Mouse (Mus musculus) ES-Bruce4 (cell line): ENCODE data around the gene Ifit1bl2. TPM values are rescaled to one million over a fixed set of nuclear protein-coding genes. Genes with fewer than 3 reads are reported as not detected.

Experiments used
- H3K27ac ChIP-seq: 2 replicates; pipeline ENCODE4 v1.5.1; 2012; ENCODE audit warnings: low read length, inconsistent platforms; ENCODE audit not compliant: insufficient read depth
- H3K27me3 ChIP-seq: 2 replicates; pipeline ENCODE4 v1.6.1; 2012; ENCODE audit warnings: mild to moderate bottlenecking, low read length, inconsistent platforms; ENCODE audit not compliant: control insufficient read depth, poor library complexity, insufficient read depth, severe bottlenecking
- H3K36me3 ChIP-seq: 2 replicates; pipeline ENCODE4 v1.6.1; 2012; ENCODE audit warnings: inconsistent platforms, mild to moderate bottlenecking, low read length, moderate library complexity; ENCODE audit not compliant: control insufficient read depth, poor library complexity, insufficient read depth, severe bottlenecking
- H3K4me1 ChIP-seq: one replicate; pipeline ENCODE4 v1.8.1; 2011; ENCODE audit warnings: low read length; ENCODE audit not compliant: control insufficient read depth, insufficient read depth
- H3K4me3 ChIP-seq: 2 replicates; pipeline ENCODE4 v1.5.1; 2011; ENCODE audit warnings: low read depth, mild to moderate bottlenecking, low read length
- H3K9ac ChIP-seq: 2 replicates; pipeline ENCODE4 v1.6.1; 2012; ENCODE audit warnings: low read depth, mild to moderate bottlenecking, inconsistent platforms; ENCODE audit not compliant: poor library complexity, severe bottlenecking
- H3K9me3 ChIP-seq: replicated peaks from 2 replicates; pipeline ENCODE4 v1.6.1; 2012; ENCODE audit warnings: mild to moderate bottlenecking, low read length, inconsistent platforms; ENCODE audit not compliant: control insufficient read depth, poor library complexity, insufficient read depth, severe bottlenecking
- CTCF ChIP-seq: IDR thresholded peaks from one replicate; pipeline ENCODE4 v1.8.1; 2011; ENCODE audit warnings: low read depth, low read length
- EP300 ChIP-seq: IDR thresholded peaks from 2 replicates; pipeline ENCODE4 v1.6.1; 2011; ENCODE audit warnings: low read depth, low read length; ENCODE audit not compliant: insufficient read depth
- POLR2A ChIP-seq: IDR thresholded peaks from one replicate; pipeline ENCODE4 v1.8.1; 2011; ENCODE audit warnings: low read length; ENCODE audit not compliant: insufficient read depth
- polyA plus RNA-seq: library from polyadenylated mRNA; stranded (reverse); fragments of >200 nt; gene quantifications from 2 replicates; pipeline ENCODE4 v1.2.4, GENCODE M21; 2011; ENCODE audit warnings: low read depth; ENCODE audit not compliant: missing spikeins, insufficient read depth, insufficient read length

Gene Ifit1bl2
- polyA plus RNA-seq, 1 experiment: not detected

DNA sequence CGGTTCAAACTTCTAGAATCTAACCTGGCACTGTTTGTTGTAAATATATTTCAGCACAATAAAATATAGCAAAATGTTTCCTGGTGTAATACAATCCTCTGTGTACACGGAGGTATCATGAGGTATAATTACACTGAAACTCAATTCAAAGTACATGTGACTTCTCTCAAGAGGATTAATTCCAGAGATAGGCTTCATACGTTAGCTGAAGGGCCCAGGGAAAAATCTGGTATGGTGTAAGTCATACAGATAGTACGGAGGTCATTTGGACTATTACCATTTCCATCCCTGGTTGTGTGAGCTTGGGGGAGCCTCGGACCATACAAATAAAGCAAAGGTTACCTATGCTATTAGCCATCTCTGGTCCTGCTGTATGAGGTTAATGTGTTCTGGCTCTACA lies 2.1 kb upstream of the Ifit1bl2 start:
- no peak overlapping the region for H3K4me3 ChIP-seq
- H3K4me1 ChIP-seq: no peaks in the 10 kb centered on the region
- H3K9me3 ChIP-seq: no peaks in the 10 kb centered on the region
- no peaks in the 10 kb centered on the region for H3K36me3 ChIP-seq
- no peak overlapping the region for H3K9ac ChIP-seq
- no peak for TF ChIP-seq EP300
- no peak for TF ChIP-seq POLR2A
- TF ChIP-seq CTCF: no peak
- no peaks in the 10 kb centered on the region for H3K27me3 ChIP-seq
- no peak overlapping the region for H3K27ac ChIP-seq

DNA sequence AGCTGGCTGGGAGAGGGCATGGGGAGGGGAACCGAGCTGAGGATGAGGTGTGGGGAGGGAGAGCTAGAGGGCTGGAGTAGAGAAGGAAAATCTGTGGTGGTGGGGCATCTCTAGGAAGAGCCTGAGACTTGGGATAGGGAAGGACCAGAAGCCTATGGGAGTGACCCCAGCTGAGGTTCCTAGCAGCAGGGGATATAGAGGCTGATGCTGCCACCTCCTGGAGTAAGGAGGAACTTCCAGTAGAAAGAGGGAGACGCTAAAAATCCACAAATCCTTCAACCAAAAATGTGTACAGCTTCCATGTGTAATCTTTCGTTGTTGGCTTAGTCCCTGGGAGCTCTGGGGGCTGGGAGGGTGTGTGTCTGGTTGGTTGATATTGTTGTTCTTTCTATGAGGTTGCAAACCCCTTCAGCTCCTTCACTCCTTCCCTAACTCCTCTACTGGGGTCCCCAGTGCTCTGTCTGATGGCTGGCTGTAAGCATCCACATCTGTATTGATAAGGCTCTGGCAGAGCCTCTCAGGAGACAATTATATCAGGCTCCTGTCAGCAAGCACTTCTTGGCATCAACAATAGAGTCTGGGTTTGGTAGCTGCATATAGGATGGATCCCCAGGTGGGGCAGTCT lies 3.5 kb downstream of the Ifit1bl2 start:
- H3K36me3 ChIP-seq: no peaks in the 10 kb centered on the region
- H3K4me1 ChIP-seq: no peaks in the 10 kb centered on the region
- no peak overlapping the region for H3K4me3 ChIP-seq
- no peak overlapping the region for H3K27ac ChIP-seq
- H3K9ac ChIP-seq: no peak overlapping the region
- no peaks in the 10 kb centered on the region for H3K9me3 ChIP-seq
- no peak for TF ChIP-seq EP300
- no peak for TF ChIP-seq POLR2A
- peak; percentile 60 for TF ChIP-seq CTCF
- no peaks in the 10 kb centered on the region for H3K27me3 ChIP-seq

DNA sequence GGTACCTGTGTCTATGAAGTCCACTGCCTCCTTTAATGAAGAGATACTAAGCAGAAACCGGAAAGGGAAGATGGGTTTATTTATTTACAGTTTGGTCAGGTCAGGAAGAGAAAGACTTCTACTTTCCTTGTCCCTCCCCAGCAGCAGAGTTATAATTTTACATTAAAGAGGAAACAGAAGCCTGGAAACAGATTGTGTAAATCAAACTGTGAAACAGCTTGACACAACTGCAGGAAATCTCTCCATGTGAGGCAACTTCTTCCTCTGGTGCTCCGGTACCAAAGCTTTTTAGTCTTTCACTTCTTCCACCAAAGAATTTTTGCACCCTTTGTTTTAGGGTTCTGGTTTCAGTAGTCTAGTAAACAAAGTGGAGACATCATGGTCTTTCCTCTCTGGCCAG lies 7.1 kb downstream of the Ifit1bl2 start:
- no peaks in the 10 kb centered on the region for H3K27me3 ChIP-seq
- TF ChIP-seq EP300 (no peak), POLR2A (no peak), CTCF (no peak)

GRCm38 (mm10) chr19:34631487-34631886 lies 9.1 kb downstream of the Ifit1bl2 start:
- Histone ChIP-seq H3K36me3 (no peaks in the 10 kb centered on the region), H3K27me3 (no peaks in the 10 kb centered on the region), H3K9me3 (no peaks in the 10 kb centered on the region), H3K27ac (no peak overlapping the region), H3K9ac (no peak overlapping the region), H3K4me1 (no peaks in the 10 kb centered on the region), H3K4me3 (no peak overlapping the region)
- no peak for TF ChIP-seq EP300
- no peak for TF ChIP-seq CTCF
- TF ChIP-seq POLR2A: no peak

More for the DNA sequence above, 7.1 kb downstream of the Ifit1bl2 start:
- H3K4me1 ChIP-seq: no peaks in the 10 kb centered on the region
- H3K9ac ChIP-seq: no peak overlapping the region
- H3K36me3 ChIP-seq: no peaks in the 10 kb centered on the region
- H3K4me3 ChIP-seq: no peak overlapping the region
- no peak overlapping the region for H3K27ac ChIP-seq
- H3K9me3 ChIP-seq: no peaks in the 10 kb centered on the region

DNA sequence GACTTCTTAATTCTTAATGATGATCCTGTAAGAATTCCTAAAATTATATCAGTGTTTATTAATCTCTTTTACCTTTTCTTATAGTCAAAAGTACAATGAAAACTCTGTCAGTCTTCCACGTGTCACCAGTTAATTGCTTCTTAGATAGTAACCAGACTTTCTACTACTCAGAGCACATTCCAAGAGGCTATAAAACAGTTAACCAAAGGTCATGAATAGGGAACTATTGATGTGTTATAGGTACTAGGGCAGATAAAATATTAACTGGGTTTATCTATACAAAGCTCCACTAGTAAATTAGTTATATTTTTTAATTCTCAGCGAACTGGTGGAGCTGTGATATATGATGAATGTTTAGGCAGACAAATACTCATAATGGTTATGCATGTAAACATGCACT lies 13.0 kb downstream of the Ifit1bl2 start:
- TF ChIP-seq POLR2A: no peak
- no peak for TF ChIP-seq EP300
- TF ChIP-seq CTCF: no peak
- Histone ChIP-seq H3K4me3 (no peak overlapping the region), H3K9ac (no peak overlapping the region)

GRCm38 (mm10) chr19:34624663-34625062 lies 15.9 kb downstream of the Ifit1bl2 start:
- Histone ChIP-seq H3K36me3 (no peaks in the 10 kb centered on the region), H3K9me3 (no peaks in the 10 kb centered on the region), H3K4me3 (no peak overlapping the region), H3K27me3 (no peaks in the 10 kb centered on the region), H3K27ac (no peak overlapping the region), H3K4me1 (no peaks in the 10 kb centered on the region), H3K9ac (no peak overlapping the region)
- TF ChIP-seq CTCF (no peak), EP300 (no peak), POLR2A (no peak)

More for the DNA sequence above, 13.0 kb downstream of the Ifit1bl2 start:
- no peaks in the 10 kb centered on the region for H3K36me3 ChIP-seq
- H3K27ac ChIP-seq: no peak overlapping the region
- no peaks in the 10 kb centered on the region for H3K27me3 ChIP-seq
- H3K9me3 ChIP-seq: no peaks in the 10 kb centered on the region
- no peaks in the 10 kb centered on the region for H3K4me1 ChIP-seq
